Mouse (Mus musculus): ENCODE measurements around the gene Gm21860.
A peak's percentile ranks its signal among the peaks of the same experiment; 100 is the strongest.
"Not testable (repeated sequence)": the region's sequence is repeated elsewhere in the genome, so short reads cannot be mapped to it uniquely, and the experiment has no call there.

The Gm21860 gene

DNA sequence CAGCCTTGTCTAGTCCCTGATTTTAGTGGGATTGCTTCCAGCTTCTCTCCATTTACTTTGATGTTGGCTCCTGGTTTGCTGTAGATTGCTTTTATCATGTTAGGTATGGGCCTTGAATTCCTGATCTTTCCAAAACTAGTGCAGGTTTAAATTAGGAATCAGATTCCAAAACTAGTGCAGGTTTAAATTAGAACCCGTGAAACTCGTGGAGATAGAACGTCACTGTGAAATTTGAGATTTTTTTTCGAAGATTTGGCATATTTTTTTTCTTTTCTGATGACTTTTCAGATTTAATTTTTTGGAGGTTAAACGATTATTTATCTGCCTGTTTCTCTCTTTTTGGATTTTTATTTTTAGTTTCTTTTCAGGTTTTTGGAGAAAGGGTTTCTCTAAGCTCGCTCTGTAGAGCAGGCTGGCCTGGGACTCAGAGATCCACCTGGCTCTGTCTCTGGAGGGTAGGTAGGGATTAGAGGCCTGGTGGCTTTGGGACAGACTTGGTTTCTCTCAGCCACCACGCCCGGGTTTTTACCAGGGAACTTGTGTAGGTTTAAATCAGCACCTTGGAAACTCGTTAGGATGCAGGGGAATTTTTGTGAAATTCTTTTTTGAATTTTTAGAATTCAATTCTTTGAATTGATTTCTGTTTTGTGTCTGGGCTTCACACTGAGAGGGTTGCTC is 20.8 kb downstream of the Gm21860 start:
- DNase-seq (ENCODE audit: extremely low spot score, low spot score) = not testable (repeated sequence)

DNA sequence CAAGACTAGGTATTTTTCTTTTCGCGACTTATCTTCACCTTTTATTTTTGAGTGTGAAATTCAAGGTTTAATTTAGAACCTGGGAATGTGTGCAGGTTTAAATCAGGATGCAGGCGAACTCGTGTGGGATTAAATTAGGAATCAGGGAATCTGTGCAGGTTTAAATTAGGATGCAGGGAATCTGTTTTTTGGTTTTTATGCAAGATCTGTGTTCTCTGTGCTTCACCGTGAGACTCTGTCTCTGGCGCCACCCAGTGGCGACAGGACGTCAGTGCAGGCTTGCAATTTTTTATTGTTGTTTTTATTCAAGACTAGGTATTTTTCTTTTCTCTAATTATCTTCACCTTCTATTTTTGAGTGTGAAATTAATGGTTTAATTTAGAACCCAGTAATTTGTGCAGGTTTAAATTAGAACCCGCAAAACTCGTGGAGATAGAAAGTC is 22.5 kb downstream of the Gm21860 start:
- peak; percentile 70 for DNase-seq (ENCODE audit: extremely low spot score, low spot score)

DNA sequence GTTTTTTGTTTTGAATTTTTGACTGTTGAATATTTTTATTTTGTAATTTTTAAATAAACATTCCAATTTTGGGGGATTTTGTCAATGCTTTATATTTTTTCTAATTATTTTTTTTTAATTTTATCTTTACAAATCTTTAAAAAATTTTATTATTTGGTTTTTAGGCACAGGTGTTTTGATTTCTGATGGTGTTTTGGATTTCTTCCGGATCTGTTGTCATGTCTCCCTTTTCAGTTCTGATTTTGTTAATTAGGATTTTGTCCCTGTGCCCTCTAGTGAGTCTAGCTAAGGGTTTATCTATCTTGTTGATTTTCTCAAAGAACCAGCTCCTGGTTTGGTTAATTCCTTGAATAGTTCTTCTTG is 23.0 kb downstream of the Gm21860 start:
- not testable (repeated sequence) for DNase-seq (ENCODE audit: extremely low spot score, low spot score)

DNA sequence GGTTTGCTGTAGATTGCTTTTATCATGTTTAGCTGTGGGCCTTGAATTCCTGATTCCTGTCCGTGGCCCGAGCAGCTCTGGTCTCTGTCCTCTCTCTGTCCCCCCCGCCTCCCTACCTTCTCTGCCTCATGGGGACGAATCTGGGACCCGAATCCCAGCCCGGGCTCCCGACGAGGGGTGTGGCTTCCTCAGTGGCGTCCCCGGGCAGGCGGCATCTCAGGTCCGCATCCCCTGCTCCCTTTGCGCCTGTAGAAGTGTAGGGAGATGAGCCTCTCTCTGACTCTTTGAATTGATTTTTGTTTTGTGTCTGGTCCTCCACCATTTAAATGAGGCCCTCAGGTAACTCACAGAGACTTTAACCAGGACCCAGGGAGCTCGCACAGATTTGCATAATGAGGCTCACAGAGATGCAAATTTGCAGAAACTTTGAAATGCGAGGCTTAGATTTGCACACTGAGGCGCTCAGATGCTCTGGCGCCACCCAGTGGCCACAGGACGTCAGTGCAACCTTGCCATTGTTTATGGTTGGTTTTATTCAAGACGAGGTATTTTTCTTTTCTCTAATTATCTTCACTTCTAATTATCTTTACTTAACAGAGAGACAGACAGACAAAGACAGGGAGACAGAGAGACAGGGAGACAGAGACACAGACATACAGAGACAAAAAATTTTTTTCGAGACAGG is 23.6 kb downstream of the Gm21860 start:
- peak; percentile 37 for DNase-seq (ENCODE audit: extremely low spot score, low spot score)

- not testable (repeated sequence) for DNase-seq (ENCODE audit: extremely low spot score, low spot score)
These were observed 24.8 kb downstream of the Gm21860 start for GRCm38 (mm10) chrY:90729816-90730303.

GRCm38 (mm10) chrY:90728905-90729256 is 25.7 kb downstream of the Gm21860 start:
- not testable (repeated sequence) for DNase-seq (ENCODE audit: extremely low spot score, low spot score)

GRCm38 (mm10) chrY:90728251-90728904 is 26.2 kb downstream of the Gm21860 start:
- DNase-seq (ENCODE audit: extremely low spot score, low spot score) = not testable (repeated sequence)

- not testable (repeated sequence) for DNase-seq (ENCODE audit: extremely low spot score, low spot score)
These were observed 27.3 kb downstream of the Gm21860 start for GRCm38 (mm10) chrY:90727121-90727908.

- not testable (repeated sequence) for DNase-seq (ENCODE audit: extremely low spot score, low spot score)
These were observed 28.7 kb downstream of the Gm21860 start for GRCm38 (mm10) chrY:90725701-90726451.

DNA sequence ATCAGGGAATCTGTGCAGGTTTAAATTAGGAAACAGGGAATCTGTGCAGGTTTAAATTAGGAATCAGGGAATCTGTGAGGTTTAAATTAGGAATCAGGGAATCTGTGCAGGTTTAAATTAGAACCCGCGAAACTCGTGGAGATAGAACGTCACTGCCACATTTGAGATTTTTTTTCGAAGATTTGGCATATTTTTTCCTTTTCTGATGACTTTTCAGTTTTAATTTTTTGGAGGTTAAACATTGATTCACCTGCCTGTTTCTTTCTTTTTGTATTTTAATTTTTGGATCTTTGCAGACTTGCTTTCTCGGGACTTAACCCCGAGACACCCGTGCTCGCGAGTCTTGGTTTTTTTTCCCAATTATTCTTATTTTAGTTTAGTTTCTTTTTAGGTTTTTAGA is 29.5 kb downstream of the Gm21860 start:
- DNase-seq (ENCODE audit: extremely low spot score, low spot score) = not testable (repeated sequence)

DNA sequence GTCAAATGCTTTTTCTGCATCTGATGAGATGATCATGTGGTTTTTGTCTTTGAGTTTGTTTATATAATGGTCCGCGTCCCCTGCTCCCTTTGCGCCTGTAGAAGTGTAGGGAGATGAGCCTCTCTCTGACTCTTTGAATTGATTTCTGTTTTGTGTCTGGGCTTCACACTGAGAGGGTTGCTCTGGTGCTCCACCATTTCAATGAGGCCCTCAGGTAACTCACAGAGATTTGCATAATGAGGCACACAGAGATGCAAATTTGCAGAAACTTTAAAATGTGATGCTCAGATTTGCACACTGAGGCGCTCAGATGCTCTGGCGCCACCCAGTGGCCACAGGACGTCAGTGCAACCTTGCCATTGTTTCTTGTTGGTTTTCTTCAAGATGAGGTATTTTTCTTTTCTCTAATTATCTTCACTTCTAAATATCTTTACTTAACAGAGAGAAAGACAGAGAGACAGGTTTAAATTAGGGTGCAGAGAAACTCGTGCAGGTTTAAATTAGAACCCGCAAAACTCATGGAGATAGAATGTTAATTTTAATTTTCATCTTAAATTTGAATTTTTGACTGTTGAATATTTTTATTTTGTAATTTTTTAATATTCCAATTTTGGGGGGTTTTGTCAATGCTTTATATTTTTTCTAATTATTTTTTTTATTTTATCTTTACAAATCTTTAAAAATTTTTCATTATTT is 30.5 kb downstream of the Gm21860 start:
- not testable (repeated sequence) for DNase-seq (ENCODE audit: extremely low spot score, low spot score)

DNA sequence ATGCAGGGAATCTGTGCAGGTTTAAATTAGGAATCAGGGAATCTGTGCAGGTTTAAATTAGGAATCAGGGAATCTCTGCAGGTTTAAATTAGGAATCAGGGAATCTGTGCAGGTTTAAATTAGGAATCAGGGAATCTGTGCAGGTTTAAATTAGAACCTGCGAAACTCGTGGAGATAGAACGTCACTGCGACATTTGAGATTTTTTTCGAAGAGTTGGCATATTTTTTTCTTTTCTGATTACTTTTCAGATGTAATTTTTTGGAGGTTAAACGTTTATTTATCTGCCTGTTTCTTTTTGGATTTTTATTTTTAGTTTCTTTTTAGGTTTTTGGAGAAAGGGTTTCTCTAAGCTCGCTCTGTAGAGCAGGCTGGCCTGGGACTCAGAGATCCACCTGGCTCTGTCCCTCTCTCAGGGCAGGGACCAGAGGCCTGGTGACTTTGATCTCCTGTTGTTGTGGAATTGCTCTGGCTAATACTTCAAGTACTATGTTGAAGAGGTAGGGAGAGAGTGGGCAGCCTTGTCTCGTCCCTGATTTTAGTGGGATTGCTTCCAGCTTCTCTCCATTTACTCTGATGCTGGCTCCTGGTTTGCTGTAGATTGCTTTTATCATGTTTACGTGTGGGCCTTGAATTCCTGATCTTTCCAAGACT is 31.2 kb downstream of the Gm21860 start:
- not testable (repeated sequence) for DNase-seq (ENCODE audit: extremely low spot score, low spot score)

DNA sequence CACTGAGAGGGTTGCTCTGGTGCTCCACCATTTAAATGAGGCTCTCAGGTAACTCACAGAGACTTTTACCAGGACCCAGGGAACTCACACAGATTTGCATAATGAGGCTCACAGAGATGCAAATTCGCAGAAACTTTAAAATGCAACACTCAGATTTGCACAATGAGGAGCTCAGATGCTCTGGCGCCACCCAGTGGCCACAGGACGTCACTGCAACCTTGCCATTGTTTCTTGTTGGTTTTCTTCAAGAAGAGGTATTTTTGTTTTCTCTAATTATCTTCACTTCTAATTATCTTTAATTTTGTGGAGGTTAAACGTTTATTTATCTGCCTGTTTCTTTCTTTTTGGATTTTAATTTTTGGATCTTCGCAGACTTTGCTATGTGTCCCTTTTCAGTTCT is 34.1 kb downstream of the Gm21860 start:
- not testable (repeated sequence) for DNase-seq (ENCODE audit: extremely low spot score, low spot score)

GRCm38 (mm10) chrY:90719403-90720232 is 35.0 kb downstream of the Gm21860 start:
- not testable (repeated sequence) for DNase-seq (ENCODE audit: extremely low spot score, low spot score)

DNA sequence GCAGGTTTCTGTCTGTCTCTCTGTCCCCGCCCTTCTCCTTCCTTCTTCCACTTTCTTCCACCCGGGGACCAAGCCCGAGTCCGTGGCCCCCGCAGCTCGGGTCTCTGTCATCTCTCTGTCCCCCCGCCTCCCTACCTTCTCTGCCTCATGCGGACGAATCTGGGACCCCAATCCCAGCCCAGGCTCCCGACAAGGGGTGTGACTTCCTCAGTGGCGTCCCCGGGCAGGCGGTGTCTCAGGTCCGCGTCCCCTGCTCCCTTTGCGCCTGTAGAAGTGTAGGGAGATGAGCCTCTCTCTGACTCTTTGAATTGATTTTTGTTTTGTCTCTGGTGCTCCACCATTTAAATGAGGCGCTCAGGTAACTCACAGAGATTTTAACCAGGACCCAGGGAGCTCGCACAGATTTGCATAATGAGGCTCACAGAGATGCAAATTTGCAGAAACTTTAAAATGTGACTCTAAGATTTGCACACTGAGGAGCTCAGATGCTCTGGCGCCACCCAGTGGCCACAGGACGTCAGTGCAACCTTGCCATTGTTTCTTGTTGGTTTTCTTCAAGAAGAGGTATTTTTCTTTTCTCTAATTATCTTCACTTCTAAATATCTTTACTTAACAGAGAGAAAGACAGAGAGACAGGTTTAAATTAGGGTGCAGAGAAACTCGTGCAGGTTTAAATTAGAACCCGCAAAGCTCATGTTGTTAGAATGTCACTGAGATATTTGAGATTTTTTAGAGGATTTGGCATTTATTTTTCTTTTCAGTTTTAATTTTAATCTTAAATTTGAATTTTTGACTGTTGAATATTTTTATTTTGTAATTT is 35.8 kb downstream of the Gm21860 start:
- DNase-seq (ENCODE audit: extremely low spot score, low spot score) = peak; percentile 16

DNA sequence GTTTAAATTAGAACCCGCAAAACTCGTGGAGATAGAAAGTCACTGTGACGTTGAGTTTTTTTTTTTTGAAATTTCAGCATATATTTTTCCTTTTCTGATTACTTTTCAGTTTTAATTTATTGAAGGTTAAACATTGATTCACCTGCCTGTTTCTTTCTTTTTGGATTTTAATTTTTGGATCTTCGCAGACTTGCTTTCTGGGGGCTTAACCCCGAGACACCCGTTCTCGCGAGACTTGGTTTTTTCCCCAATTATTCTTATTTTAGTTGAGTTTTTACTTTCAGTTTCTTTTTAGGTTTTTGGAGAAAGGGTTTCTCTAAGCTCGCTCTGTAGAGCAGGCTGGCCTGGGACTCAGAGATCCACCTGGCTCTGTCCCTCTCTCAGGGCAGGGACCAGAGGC is 36.6 kb downstream of the Gm21860 start:
- DNase-seq (ENCODE audit: extremely low spot score, low spot score) = not testable (repeated sequence)

GRCm38 (mm10) chrY:90717496-90717895 is 37.1 kb downstream of the Gm21860 start:
- not testable (repeated sequence) for DNase-seq (ENCODE audit: extremely low spot score, low spot score)
